Mouse (Mus musculus) liver, embryonic 14.5 days (tissue): Measurements from ENCODE around the gene Snx18. TPM values are rescaled to one million over a fixed set of nuclear protein-coding genes. Genes with fewer than 3 reads are reported as not detected.

ENCODE experiments used
- ATAC-seq: fragments of 200-750 bp; cut with Nextera tagmentation; 2 replicates; pipeline ENCODE4 v1.8.0; 2017; ENCODE audit warnings: moderate number of reproducible peaks, mild to moderate bottlenecking, moderate library complexity; ENCODE audit not compliant: insufficient read depth
- DNase-seq, 3 experiments: peaks; one replicate each; pipeline ENCODE4 v3.0.0-alpha.2; 2012 to 2013; ENCODE audit warnings: low read depth in 3 of 3, low spot score in 3 of 3
- H3K27ac ChIP-seq: fragments of 300-500 bp; sonication (generic); 2 replicates; pipeline ENCODE4 v1.5.1; 2014; ENCODE audit warnings: moderate library complexity, mild to moderate bottlenecking, control low read depth, inconsistent platforms
- H3K27me3 ChIP-seq: fragments of 300-500 bp; sonication (generic); 2 replicates; pipeline ENCODE4 v1.6.1; 2014; ENCODE audit warnings: mild to moderate bottlenecking, low read length, moderate library complexity; ENCODE audit not compliant: control insufficient read depth, insufficient read depth
- H3K36me3 ChIP-seq: fragments of 300-500 bp; sonication (generic); replicated peaks from 2 replicates; pipeline ENCODE4 v1.6.1; 2014; ENCODE audit warnings: low read depth; ENCODE audit not compliant: control insufficient read depth, insufficient read depth
- H3K4me1 ChIP-seq, 2 experiments: fragments of 200-500 bp in 1 of 2; fragments of 300-500 bp in 1 of 2; sonication (generic) in 1 of 2; replicated peaks; 2 replicates each; pipeline ENCODE4 v1.6.1; 2012 to 2014; ENCODE audit warnings: antibody characterized with exemption in 1 of 2, inconsistent platforms in 1 of 2, low read length in 1 of 2; ENCODE audit not compliant: control insufficient read depth in 2 of 2, insufficient read depth in 2 of 2
- H3K4me2 ChIP-seq: fragments of 300-500 bp; sonication (generic); 2 replicates; pipeline ENCODE4 v1.6.1; 2014; ENCODE audit warnings: low read depth, mild to moderate bottlenecking, control low read depth, moderate library complexity
- H3K4me3 ChIP-seq, 2 experiments: fragments of 200-500 bp in 1 of 2; fragments of 300-500 bp in 1 of 2; sonication (generic) in 1 of 2; 2 replicates each; pipeline ENCODE4 v1.5.1; 2012 to 2014; ENCODE audit warnings: low read depth in 2 of 2, low read length in 2 of 2, mild to moderate bottlenecking in 2 of 2, control low read depth in 1 of 2, inconsistent platforms in 1 of 2, moderate library complexity in 1 of 2; ENCODE audit not compliant: insufficient read depth in 1 of 2
- H3K9ac ChIP-seq: fragments of 300-500 bp; sonication (generic); replicated peaks from 2 replicates; pipeline ENCODE4 v1.6.1; 2014; ENCODE audit warnings: mild to moderate bottlenecking, control low read depth, moderate library complexity
- H3K9me3 ChIP-seq: fragments of 300-500 bp; sonication (generic); 2 replicates; pipeline ENCODE4 v1.6.1; 2016; ENCODE audit warnings: low read length, mixed read lengths; ENCODE audit not compliant: control insufficient read depth
- CTCF ChIP-seq: IDR thresholded peaks from 2 replicates; pipeline ENCODE4 v1.5.1; 2016; ENCODE audit warnings: antibody characterized with exemption, low read depth, control low read depth
- EP300 ChIP-seq: IDR thresholded peaks from 2 replicates; pipeline ENCODE4 v1.6.1; 2016; ENCODE audit warnings: antibody characterized with exemption, low read depth
- WGBS: fragments of 180-500 bp; shearing (Covaris S2); extraction: QIAGEN DNeasy Blood & Tissue Kit; methylation state at CpG from one replicate; pipeline ENCODE4 v1.1.7; 2014; ENCODE audit not compliant: insufficient replicate concordance; 5-methylcytosine and 5-hydroxymethylcytosine counted together
- polyA plus RNA-seq, 2 experiments: library from polyadenylated mRNA; depleted of rRNA in 1 of 2; stranded (reverse) in 1 of 2; unstranded in 1 of 2; fragments of >200 nt; fragmentation: Nextera tagmentation in 1 of 2; extraction: Ambion mirVana in 1 of 2; gene quantifications; 2 replicates each; pipeline versions ENCODE4 v1.2.1 to v1.2.3; 2012 to 2014

Gene Snx18
- polyA plus RNA-seq, 2 experiments: 3.8 to 5.9 TPM

- Histone ChIP-seq H3K36me3 (no peaks in the 10 kb centered on the region), H3K9me3 (no peaks in the 10 kb centered on the region), H3K4me2 (no peak overlapping the region), H3K27me3 (no peaks in the 10 kb centered on the region; the same call in 1 of the 2 replicates), H3K27ac (no peak overlapping the region), H3K4me3 (no peak overlapping the region), H3K9ac (no peak overlapping the region), H3K4me1 (no peaks in the 10 kb centered on the region)
- TF ChIP-seq EP300 (no peak), CTCF (no peak)
- no peak for DNase-seq
- WGBS: 68% methylated on average over 9 of the region's 9 CpGs
- ATAC-seq: no peak
Measured at GRCm38 (mm10) chr13:113660576-113661310, 42.4 kb upstream of the Snx18 start.

GRCm38 (mm10) chr13:113657204-113657603 lies 38.8 kb upstream of the Snx18 start:
- Histone ChIP-seq H3K36me3 (no peaks in the 10 kb centered on the region), H3K4me1 (no peaks in the 10 kb centered on the region), H3K9me3 (no peaks in the 10 kb centered on the region), H3K4me3 (no peak overlapping the region), H3K4me2 (no peak overlapping the region), H3K27ac (no peak overlapping the region), H3K9ac (no peak overlapping the region), H3K27me3 (no peaks in the 10 kb centered on the region; the same call in 1 of the 2 replicates)
- whole genome bisulfite sequencing: 48% methylated on average over 7 of the region's 7 CpGs
- no peak for DNase-seq
- no peak for ATAC-seq
- no peak for TF ChIP-seq CTCF
- no peak for TF ChIP-seq EP300

GRCm38 (mm10) chr13:113656639-113657038 lies 38.3 kb upstream of the Snx18 start:
- ATAC-seq: no peak
- WGBS: 54% methylated on average over 4 of the region's 4 CpGs

GRCm38 (mm10) chr13:113655511-113655910 lies 37.1 kb upstream of the Snx18 start:
- Histone ChIP-seq H3K4me1 (no peaks in the 10 kb centered on the region), H3K9me3 (no peaks in the 10 kb centered on the region), H3K36me3 (no peaks in the 10 kb centered on the region), H3K4me2 (no peak overlapping the region), H3K27me3 (no peaks in the 10 kb centered on the region), H3K27ac (no peak overlapping the region), H3K4me3 (no peak overlapping the region), H3K9ac (no peak overlapping the region)
- ATAC-seq (no peak), DNase-seq (no peak)
- WGBS: 71% methylated on average over 4 of the region's 4 CpGs
- no peak for TF ChIP-seq EP300
- no peak for TF ChIP-seq CTCF

More at GRCm38 (mm10) chr13:113656639-113657038, 38.3 kb upstream of the Snx18 start:
- Histone ChIP-seq H3K36me3 (no peaks in the 10 kb centered on the region), H3K27ac (no peak overlapping the region), H3K4me1 (no peaks in the 10 kb centered on the region), H3K9me3 (no peaks in the 10 kb centered on the region), H3K9ac (no peak overlapping the region), H3K4me3 (no peak overlapping the region), H3K4me2 (no peak overlapping the region), H3K27me3 (no peaks in the 10 kb centered on the region)
- TF ChIP-seq EP300 (no peak), CTCF (no peak)
- no peak for DNase-seq

GRCm38 (mm10) chr13:113640944-113641597 lies 22.7 kb upstream of the Snx18 start:
- Histone ChIP-seq H3K36me3 (no peaks in the 10 kb centered on the region), H3K9ac (no peak overlapping the region), H3K27me3 (no peaks in the 10 kb centered on the region), H3K9me3 (no peaks in the 10 kb centered on the region), H3K27ac (no peak overlapping the region), H3K4me2 (no peak overlapping the region), H3K4me1 (no peaks in the 10 kb centered on the region), H3K4me3 (no peak overlapping the region)
- no peak for ATAC-seq
- TF ChIP-seq EP300: no peak
- 0 out of 2 replicates have a peak, but pooled peaks have one; percentile 26 for TF ChIP-seq CTCF
- WGBS: 74% methylated on average over 11 of the region's 11 CpGs
- no peak for DNase-seq
